Mouse (Mus musculus) neural tube, embryonic 14.5 days (tissue): ENCODE data around the gene Pikfyve. TPM values are rescaled to one million over a fixed set of nuclear protein-coding genes. Genes with fewer than 3 reads are reported as not detected.

Source experiments
- ATAC-seq: fragments of 200-750 bp; cut with Nextera tagmentation; 2 replicates; pipeline ENCODE4 v1.8.0; 2017; ENCODE audit warnings: low read depth, mild to moderate bottlenecking, moderate TSS enrichment, moderate library complexity
- H3K27ac ChIP-seq: fragments of 300-500 bp; sonication (generic); 2 replicates; pipeline ENCODE4 v1.5.1; 2014; ENCODE audit warnings: low read depth, mild to moderate bottlenecking, control low read depth, low read length, moderate library complexity, mixed read lengths
- H3K27me3 ChIP-seq: fragments of 300-500 bp; sonication (generic); 2 replicates; pipeline ENCODE4 v1.6.1; 2014; ENCODE audit warnings: low read length; ENCODE audit not compliant: control insufficient read depth, insufficient read depth
- H3K36me3 ChIP-seq: fragments of 300-500 bp; sonication (generic); 2 replicates; pipeline ENCODE4 v1.6.1; 2014; ENCODE audit warnings: low read length, mixed read lengths; ENCODE audit not compliant: control insufficient read depth, insufficient read depth
- H3K4me1 ChIP-seq: fragments of 300-500 bp; sonication (generic); 2 replicates; pipeline ENCODE4 v1.6.1; 2014; ENCODE audit warnings: low read length; ENCODE audit not compliant: control insufficient read depth, insufficient read depth
- H3K4me2 ChIP-seq: fragments of 300-500 bp; sonication (generic); 2 replicates; pipeline ENCODE4 v1.6.1; 2014; ENCODE audit warnings: mild to moderate bottlenecking, low read depth, low read length, control low read depth
- H3K4me3 ChIP-seq: fragments of 300-500 bp; sonication (generic); 2 replicates; pipeline ENCODE4 v1.5.1; 2014; ENCODE audit warnings: low read depth, low read length, control low read depth, mixed read lengths
- H3K9ac ChIP-seq: fragments of 300-500 bp; sonication (generic); replicated peaks from 2 replicates; pipeline ENCODE4 v1.6.1; 2014; ENCODE audit warnings: low read depth, mild to moderate bottlenecking, control low read depth, low read length, mixed read lengths
- H3K9me3 ChIP-seq: fragments of 300-500 bp; sonication (generic); 2 replicates; pipeline ENCODE4 v1.6.1; 2016; ENCODE audit warnings: low read length; ENCODE audit not compliant: control insufficient read depth
- WGBS: fragments of 180-500 bp; shearing (Covaris S2); extraction: QIAGEN DNeasy Blood & Tissue Kit; methylation state at CpG from one replicate; pipeline ENCODE4 v1.1.7; 2014; 5-methylcytosine and 5-hydroxymethylcytosine counted together
- polyA plus RNA-seq: library from polyadenylated mRNA; unstranded; fragments of >200 nt; fragmentation: Nextera tagmentation; extraction: Ambion mirVana; gene quantifications from 2 replicates; pipeline ENCODE4 v1.2.1, GENCODE M21; 2014

Gene Pikfyve
- 17.3 and 22.3 TPM in 2 replicates for polyA plus RNA-seq

DNA sequence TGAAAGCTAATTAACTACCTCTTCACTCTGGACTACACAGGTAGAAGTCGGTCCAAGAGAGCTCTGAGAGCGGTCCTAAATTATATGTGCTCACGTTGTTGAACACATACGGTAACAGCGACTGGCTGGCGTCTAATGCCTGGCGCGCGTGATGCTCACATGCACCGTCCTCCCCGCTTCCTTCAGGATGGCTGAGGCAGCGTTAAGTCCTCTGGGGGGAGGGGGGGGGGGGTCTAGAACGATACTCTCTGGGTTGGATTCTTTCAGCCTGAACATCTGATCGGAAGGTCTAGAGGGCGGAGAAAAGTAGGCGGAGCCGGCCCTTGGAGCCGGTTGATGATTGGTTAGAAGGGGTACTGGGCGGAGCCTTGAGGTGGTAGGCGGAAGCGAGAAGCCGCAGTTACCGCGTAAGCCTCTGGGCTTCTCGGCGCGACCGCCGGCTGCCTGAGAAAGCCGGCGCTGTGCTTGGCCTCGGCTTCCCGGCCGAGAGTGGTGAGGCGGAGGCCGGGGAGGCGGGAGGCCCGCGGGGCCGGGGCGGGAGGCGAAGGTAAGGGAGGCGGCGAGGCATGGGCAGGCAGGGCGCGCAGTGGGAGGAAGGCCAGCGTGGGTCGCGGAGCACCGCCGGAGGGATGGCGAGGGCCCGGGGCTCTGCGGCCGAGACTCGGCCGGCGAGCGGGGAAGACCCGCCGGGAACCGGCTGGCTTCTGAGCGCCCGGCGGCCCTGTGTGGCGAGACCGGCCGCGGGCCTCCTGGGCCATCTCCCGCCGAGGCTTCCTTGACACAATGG lies at the start of gene Pikfyve, which contains the start of gene Idh1:
Gene Pikfyve (plus strand): TSS at position 397 of the 787 bp plus-strand sequence.
Gene Idh1 (minus strand): TSS at position 214 of the 787 bp plus-strand sequence.
- peak within 1 kb of the TSS; percentile 86 for H3K9ac ChIP-seq
- peak; percentile 100 for ATAC-seq
- H3K4me3 ChIP-seq, result peak within 1 kb of the TSS; percentile 88
- WGBS, result under 1% methylated on average over 54 of the region's 71 CpGs
- H3K4me2 ChIP-seq, result peak within 1 kb of the TSS; percentile 63
- H3K27me3 ChIP-seq, result no peaks in the 10 kb centered on the region
- no peaks in the 10 kb centered on the region for H3K9me3 ChIP-seq
- H3K36me3 ChIP-seq, result no peaks in the 10 kb centered on the region
- peak within 1 kb of the TSS; percentile 84 for H3K27ac ChIP-seq
- H3K4me1 ChIP-seq, result peaks cover 12% of the 10 kb centered on the region

DNA sequence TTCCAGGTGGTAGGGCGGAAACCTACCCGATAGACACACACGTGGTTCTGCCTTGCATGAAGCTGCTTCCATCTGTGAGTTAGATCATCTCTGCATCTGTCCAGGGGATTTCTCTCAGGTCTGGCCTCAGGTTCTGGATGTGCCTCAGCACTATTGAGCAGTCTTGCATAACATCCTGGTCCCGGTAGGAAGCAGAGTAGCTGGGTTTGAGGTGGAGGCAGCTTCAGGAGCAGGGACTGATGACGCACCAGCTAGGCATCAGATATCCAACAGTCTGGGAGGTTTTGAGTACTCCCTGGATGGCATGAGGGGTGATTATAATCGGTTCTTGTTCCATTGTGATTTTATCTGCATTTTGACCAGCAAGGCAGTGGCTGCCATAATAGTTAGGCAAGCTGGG lies 48.9 kb upstream of the Pikfyve start:
- H3K4me1 ChIP-seq, result no peaks in the 10 kb centered on the region
- H3K27me3 ChIP-seq, result no peaks in the 10 kb centered on the region
- no peak for ATAC-seq
- no peak overlapping the region for H3K4me3 ChIP-seq
- 77% methylated on average over 6 of the region's 6 CpGs for WGBS
- H3K4me2 ChIP-seq, result no peak overlapping the region
- no peak overlapping the region for H3K9ac ChIP-seq
- no peaks in the 10 kb centered on the region for H3K36me3 ChIP-seq
- H3K9me3 ChIP-seq, result no peaks in the 10 kb centered on the region
- no peak overlapping the region for H3K27ac ChIP-seq

- Histone ChIP-seq H3K27ac (no peak overlapping the region), H3K9me3 (no peaks in the 10 kb centered on the region), H3K9ac (no peak overlapping the region), H3K27me3 (no peaks in the 10 kb centered on the region), H3K4me1 (no peaks in the 10 kb centered on the region), H3K36me3 (no peaks in the 10 kb centered on the region), H3K4me3 (no peak overlapping the region), H3K4me2 (no peak overlapping the region)
- ATAC-seq, result no peak
- 97% methylated on average over 2 of the region's 2 CpGs for WGBS
Measured at GRCm38 (mm10) chr1:65144783-65145182, 41.7 kb upstream of the Pikfyve start.

DNA sequence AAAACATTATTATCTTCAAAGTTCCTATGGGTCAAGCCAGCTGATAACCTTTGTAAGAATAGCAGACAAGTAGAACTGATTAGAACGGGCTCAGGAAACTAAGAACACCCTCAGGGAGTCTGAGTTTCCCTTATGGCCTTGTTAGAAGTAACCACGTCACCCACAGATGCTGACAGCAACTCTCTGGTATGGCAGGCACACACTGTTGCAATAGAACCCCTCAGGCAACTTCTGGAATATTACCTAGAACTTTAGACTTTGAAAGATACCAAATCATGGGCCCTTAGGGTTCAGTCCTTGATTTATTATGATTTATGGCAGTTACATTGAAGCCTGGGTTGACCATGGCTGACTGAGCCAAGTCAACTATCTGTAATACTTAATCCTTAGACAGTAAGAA lies 39.9 kb upstream of the Pikfyve start:
- no peak overlapping the region for H3K4me2 ChIP-seq
- no peak overlapping the region for H3K9ac ChIP-seq
- H3K36me3 ChIP-seq, result no peaks in the 10 kb centered on the region
- no peak overlapping the region for H3K4me3 ChIP-seq
- WGBS, result 66% methylated on average over 2 of the region's 2 CpGs
- no peaks in the 10 kb centered on the region for H3K4me1 ChIP-seq
- H3K27me3 ChIP-seq, result no peaks in the 10 kb centered on the region
- H3K9me3 ChIP-seq, result no peaks in the 10 kb centered on the region
- H3K27ac ChIP-seq, result no peak overlapping the region
- ATAC-seq, result no peak

DNA sequence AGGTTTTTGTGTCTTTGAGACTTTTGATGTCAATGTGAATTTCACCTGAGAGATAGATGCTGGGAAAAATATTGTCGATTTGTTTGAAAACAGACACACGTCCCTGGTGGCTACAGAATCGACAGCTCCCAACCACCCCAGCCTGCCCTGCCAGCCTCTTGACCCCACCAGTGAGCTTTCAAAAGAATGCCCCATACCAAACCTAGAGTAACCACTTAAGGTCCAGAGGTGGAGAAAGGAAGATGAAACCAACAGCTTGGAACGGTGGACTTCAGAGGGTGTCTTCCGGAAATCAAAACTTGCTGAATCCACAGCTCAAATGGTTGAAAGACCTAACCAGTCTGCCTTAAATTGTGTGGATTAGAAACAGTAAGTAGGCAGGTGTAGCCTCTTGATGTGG lies 39.2 kb upstream of the Pikfyve start:
- Histone ChIP-seq H3K4me3 (no peak overlapping the region), H3K9ac (no peak overlapping the region), H3K36me3 (no peaks in the 10 kb centered on the region), H3K27ac (no peak overlapping the region), H3K4me2 (no peak overlapping the region), H3K4me1 (no peaks in the 10 kb centered on the region), H3K27me3 (no peaks in the 10 kb centered on the region), H3K9me3 (no peaks in the 10 kb centered on the region)
- WGBS, result 95% methylated on average over 5 of the region's 5 CpGs
- no peak for ATAC-seq

DNA sequence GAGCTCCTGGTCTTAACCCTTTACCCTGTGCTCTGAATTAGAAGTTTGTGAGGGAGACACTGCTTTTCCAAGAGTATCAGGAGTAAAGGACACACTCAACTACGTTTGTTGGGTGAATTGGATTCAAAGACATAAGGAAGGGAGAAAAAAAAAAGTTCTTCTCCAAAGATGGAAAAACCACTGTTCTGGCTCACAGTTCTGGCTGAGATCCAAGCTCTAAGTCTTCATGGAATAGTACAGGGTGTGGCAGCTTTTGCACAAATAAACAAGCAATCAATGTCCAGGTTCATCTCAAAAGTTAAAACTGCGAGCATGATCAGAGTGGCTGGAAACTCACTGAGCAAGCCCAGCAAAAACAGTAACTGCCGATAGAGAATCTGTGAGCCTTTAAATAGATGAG lies 38.5 kb upstream of the Pikfyve start:
- Histone ChIP-seq H3K27me3 (no peaks in the 10 kb centered on the region), H3K4me2 (no peak overlapping the region), H3K4me3 (no peak overlapping the region), H3K4me1 (no peaks in the 10 kb centered on the region), H3K9ac (no peak overlapping the region), H3K36me3 (no peaks in the 10 kb centered on the region), H3K9me3 (no peaks in the 10 kb centered on the region), H3K27ac (no peak overlapping the region)
- 80% methylated on average over 3 of the region's 3 CpGs for WGBS
- no peak for ATAC-seq

- no peak overlapping the region for H3K27ac ChIP-seq
- peaks cover 17% of the 10 kb centered on the region for H3K36me3 ChIP-seq
- H3K27me3 ChIP-seq, result no peaks in the 10 kb centered on the region
- no peak overlapping the region for H3K4me2 ChIP-seq
- H3K9ac ChIP-seq, result no peak overlapping the region
- ATAC-seq, result no peak
- H3K4me3 ChIP-seq, result no peak overlapping the region
- H3K4me1 ChIP-seq, result no peaks in the 10 kb centered on the region
- H3K9me3 ChIP-seq, result no peaks in the 10 kb centered on the region
Measured at GRCm38 (mm10) chr1:65154814-65155213, 31.7 kb upstream of the Pikfyve start.

GRCm38 (mm10) chr1:65156111-65156510 lies 30.4 kb upstream of the Pikfyve start:
- H3K27ac ChIP-seq, result no peak overlapping the region
- no peak for ATAC-seq
- H3K9ac ChIP-seq, result no peak overlapping the region
- WGBS, result 92% methylated on average over 5 of the region's 5 CpGs
- H3K4me3 ChIP-seq, result no peak overlapping the region
- H3K36me3 ChIP-seq, result peaks cover 27% of the 10 kb centered on the region
- no peak overlapping the region for H3K4me2 ChIP-seq
- no peaks in the 10 kb centered on the region for H3K9me3 ChIP-seq
- H3K27me3 ChIP-seq, result no peaks in the 10 kb centered on the region
- H3K4me1 ChIP-seq, result no peaks in the 10 kb centered on the region

DNA sequence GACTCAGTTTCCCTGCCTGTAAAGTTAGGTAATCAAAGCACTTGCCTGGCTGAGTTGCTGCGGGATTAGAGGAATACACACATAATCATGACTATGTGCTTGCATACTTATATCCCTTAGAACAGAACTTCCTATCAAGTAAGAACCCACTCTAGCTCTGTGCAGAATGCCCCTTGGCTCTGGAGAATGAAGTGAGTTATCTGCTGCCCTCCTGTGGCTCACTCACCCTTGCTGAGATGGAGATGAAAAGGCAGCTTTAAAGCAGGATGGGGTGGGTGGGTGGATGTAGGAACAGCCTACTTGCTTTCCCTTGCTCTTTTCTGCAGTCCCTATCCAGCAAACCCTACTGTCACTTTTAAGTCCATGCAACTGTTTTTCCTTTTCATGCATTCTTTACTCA lies 24.3 kb upstream of the Pikfyve start:
- peaks cover 79% of the 10 kb centered on the region for H3K36me3 ChIP-seq
- H3K27me3 ChIP-seq, result no peaks in the 10 kb centered on the region
- no peaks in the 10 kb centered on the region for H3K9me3 ChIP-seq
- ATAC-seq, result no peak
- no peak overlapping the region for H3K27ac ChIP-seq
- WGBS, result 90% methylated on average over 1 of the region's 1 CpGs
- H3K4me2 ChIP-seq, result no peak overlapping the region
- no peak overlapping the region for H3K4me3 ChIP-seq
- no peaks in the 10 kb centered on the region for H3K4me1 ChIP-seq
- H3K9ac ChIP-seq, result no peak overlapping the region
